12 mouse cellular contexts compared by ENCODE assay signal in genomic region chr14:121225804-121226203, GRCm38 (mm10).
DNase-seq lines count a peak whose midpoint lies in the region; ATAC-seq and TF ChIP-seq lines count a peak whose summit lies in the region.
"Had no signal": no experiment of that assay in that cellular context is flagged by ENCODE, and none has a peak within 500 bp of the region (broad histone marks: within the 10 kb centered on the region; RNA-seq: fewer than 3 reads in every experiment).

No protein-coding gene starts in this region.

- TF ChIP-seq CTCF in embryonic fibroblast, embryonic 13.5 days (IDR thresholded peaks at IDR 0.05; ENCODE audit: borderline replicate concordance, insufficient read depth, low read length): no peak

- H3K36me3 ChIP-seq in hindbrain, embryonic 13.5 days: peaks cover 28% of the 10 kb centered on the region
- peaks cover 12% of the 10 kb centered on the region for H3K36me3 ChIP-seq in hindbrain, embryonic 14.5 days (replicated peaks; ENCODE audit: control insufficient read depth, insufficient read depth)

- no peaks in the 10 kb centered on the region for H3K27me3 ChIP-seq in hindbrain, embryonic 13.5 days
- H3K27me3 ChIP-seq in hindbrain, embryonic 14.5 days (ENCODE audit: control insufficient read depth, insufficient read depth, low read length): no peaks in the 10 kb centered on the region

- no peak for DNase-seq in hindbrain, embryonic 14.5 days (ENCODE audit: low spot score)
- DNase-seq in adrenal gland, adult 2 months: peak; percentile 50
- peak; percentile 25 to 29 for DNase-seq in heart, postnatal 36 days
- no peak for DNase-seq in embryo, embryonic 10 days (ENCODE audit: low spot score)
- DNase-seq in left cerebral cortex, adult 9 months (ENCODE audit: low spot score in 2 of 2): no peak
- DNase-seq: cerebellum, adult 11-12 months; lung, postnatal 10 days; thymus, postnatal 14 days had no signal

- intact Hi-C loops in heart, postnatal 36 days (cut with DNase I): no loop called here

- no peak overlapping the region for H3K4me3 ChIP-seq in hindbrain, embryonic 13.5 days
- H3K4me3 ChIP-seq in hindbrain, embryonic 14.5 days (replicated peaks; ENCODE audit: low read length): no peak overlapping the region
- no peak overlapping the region for H3K4me3 ChIP-seq in embryonic fibroblast, embryonic 13.5 days (ENCODE audit: insufficient read depth, low read length)
- H3K4me3 ChIP-seq: myocyte had no signal

- 81% methylated on average over 11 of the region's 11 CpGs for WGBS in hindbrain, embryonic 13.5 days
- 81% methylated on average over 11 of the region's 11 CpGs for WGBS in hindbrain, embryonic 14.5 days

- 0 out of 2 replicates have a peak overlapping the region, but pooled peaks have one; percentile 18 for H3K27ac ChIP-seq in hindbrain, embryonic 13.5 days
- no peak overlapping the region for H3K27ac ChIP-seq in hindbrain, embryonic 14.5 days
- H3K27ac ChIP-seq in embryonic fibroblast, embryonic 13.5 days (ENCODE audit: insufficient read depth, low read length): 0 out of 2 replicates have a peak overlapping the region, but pooled peaks have one; percentile 21

- H3K9me3 ChIP-seq in hindbrain, embryonic 13.5 days: no peaks in the 10 kb centered on the region
- no peaks in the 10 kb centered on the region for H3K9me3 ChIP-seq in hindbrain, embryonic 14.5 days (ENCODE audit: control insufficient read depth, low read length)

- H3K9ac ChIP-seq in hindbrain, embryonic 13.5 days: no peak overlapping the region
- H3K9ac ChIP-seq in hindbrain, embryonic 14.5 days: no peak overlapping the region

- no peak for ATAC-seq in hindbrain, embryonic 13.5 days (ENCODE audit: low FRiP score)
- no peak for ATAC-seq in hindbrain, embryonic 14.5 days (ENCODE audit: low FRiP score)
- no peak for ATAC-seq in granulocyte monocyte progenitor cell, adult 5-6 weeks (replicated peaks; ENCODE audit: poor library complexity, severe bottlenecking)

- TF ChIP-seq POLR2A in embryonic fibroblast, embryonic 13.5 days (IDR thresholded peaks at IDR 0.05; ENCODE audit: low read depth, low read length): no peak

- H3K4me1 ChIP-seq in hindbrain, embryonic 13.5 days (replicated peaks): no peaks in the 10 kb centered on the region
- H3K4me1 ChIP-seq in hindbrain, embryonic 14.5 days (replicated peaks; ENCODE audit: control insufficient read depth, insufficient read depth, low read length): no peaks in the 10 kb centered on the region
- H3K4me1 ChIP-seq in embryonic fibroblast, embryonic 13.5 days (ENCODE audit: control insufficient read depth, insufficient read depth, low read length): peaks cover 4% of the 10 kb centered on the region; the same call in 1 of the 2 replicates

- no peak overlapping the region for H3K4me2 ChIP-seq in hindbrain, embryonic 13.5 days
- no peak overlapping the region for H3K4me2 ChIP-seq in hindbrain, embryonic 14.5 days (replicated peaks)

Comparison
In these comparisons a context has a peak if more than half of its experiments do, and no peak if none do; other contexts are left out.
1. DNase-seq: peak in adrenal gland, adult 2 months (single experiment) and heart, postnatal 36 days (2 of 2); none in hindbrain, embryonic 14.5 days (single experiment), embryo, embryonic 10 days (single experiment) and left cerebral cortex, adult 9 months (0 of 2).